Mouse (Mus musculus) embryonic facial prominence, embryonic 11.5 days (tissue): ENCODE data around the gene Tbc1d24. TPM values are rescaled to one million over a fixed set of nuclear protein-coding genes. Genes with fewer than 3 reads are reported as not detected.

ENCODE experiments used
- ATAC-seq: fragments of 200-750 bp; cut with Nextera tagmentation; replicated peaks from 2 replicates; pipeline ENCODE4 v1.8.0; 2017; ENCODE audit warnings: low read depth; ENCODE audit not compliant: insufficient number of reproducible peaks, low FRiP score, low TSS enrichment
- DNase-seq: peaks from one replicate; pipeline ENCODE4 v3.0.0-alpha.2; 2015; ENCODE audit warnings: low spot score
- H3K27ac ChIP-seq: fragments of 300-500 bp; sonication (generic); replicated peaks from 2 replicates; pipeline ENCODE4 v1.5.1; 2014; ENCODE audit warnings: mild to moderate bottlenecking, low read depth, low read length, control low read depth
- H3K27me3 ChIP-seq: fragments of 300-500 bp; sonication (generic); 2 replicates; pipeline ENCODE4 v1.6.1; 2014; ENCODE audit warnings: mild to moderate bottlenecking, low read length, moderate library complexity, mixed read lengths; ENCODE audit not compliant: control insufficient read depth, insufficient read depth
- H3K36me3 ChIP-seq: fragments of 300-500 bp; sonication (generic); replicated peaks from 2 replicates; pipeline ENCODE4 v1.6.1; 2014; ENCODE audit warnings: low read depth, mild to moderate bottlenecking, low read length, moderate library complexity, mixed read lengths; ENCODE audit not compliant: control insufficient read depth, insufficient read depth
- H3K4me1 ChIP-seq: fragments of 300-500 bp; sonication (generic); 2 replicates; pipeline ENCODE4 v1.6.1; 2014; ENCODE audit warnings: low read length, mixed read lengths; ENCODE audit not compliant: control insufficient read depth, insufficient read depth
- H3K4me2 ChIP-seq: fragments of 300-500 bp; sonication (generic); 2 replicates; pipeline ENCODE4 v1.6.1; 2014; ENCODE audit warnings: low read depth, mild to moderate bottlenecking, control low read depth, low read length, moderate library complexity
- H3K4me3 ChIP-seq: fragments of 300-500 bp; sonication (generic); 2 replicates; pipeline ENCODE4 v1.5.1; 2014; ENCODE audit warnings: low read depth, low read length, control low read depth
- H3K9ac ChIP-seq: fragments of 300-500 bp; sonication (generic); replicated peaks from 2 replicates; pipeline ENCODE4 v1.6.1; 2014; ENCODE audit warnings: mild to moderate bottlenecking, control low read depth, low read length
- H3K9me3 ChIP-seq: fragments of 300-500 bp; sonication (generic); replicated peaks from 2 replicates; pipeline ENCODE4 v1.6.1; 2016; ENCODE audit warnings: mild to moderate bottlenecking, low read length, inconsistent platforms, mixed read lengths; ENCODE audit not compliant: control insufficient read depth
- WGBS: fragments of 180-500 bp; shearing (Covaris S2); extraction: QIAGEN DNeasy Blood & Tissue Kit; methylation state at CpG from one replicate; pipeline ENCODE4 v1.1.7; 2014; 5-methylcytosine and 5-hydroxymethylcytosine counted together
- polyA plus RNA-seq: library from polyadenylated mRNA; unstranded; fragments of >200 nt; fragmentation: Nextera tagmentation; extraction: Ambion mirVana; gene quantifications from 2 replicates; pipeline ENCODE4 v1.2.1, GENCODE M21; 2014

Gene Tbc1d24
- polyA plus RNA-seq, 1 experiment from 2014 or later = 3.7 TPM

DNA sequence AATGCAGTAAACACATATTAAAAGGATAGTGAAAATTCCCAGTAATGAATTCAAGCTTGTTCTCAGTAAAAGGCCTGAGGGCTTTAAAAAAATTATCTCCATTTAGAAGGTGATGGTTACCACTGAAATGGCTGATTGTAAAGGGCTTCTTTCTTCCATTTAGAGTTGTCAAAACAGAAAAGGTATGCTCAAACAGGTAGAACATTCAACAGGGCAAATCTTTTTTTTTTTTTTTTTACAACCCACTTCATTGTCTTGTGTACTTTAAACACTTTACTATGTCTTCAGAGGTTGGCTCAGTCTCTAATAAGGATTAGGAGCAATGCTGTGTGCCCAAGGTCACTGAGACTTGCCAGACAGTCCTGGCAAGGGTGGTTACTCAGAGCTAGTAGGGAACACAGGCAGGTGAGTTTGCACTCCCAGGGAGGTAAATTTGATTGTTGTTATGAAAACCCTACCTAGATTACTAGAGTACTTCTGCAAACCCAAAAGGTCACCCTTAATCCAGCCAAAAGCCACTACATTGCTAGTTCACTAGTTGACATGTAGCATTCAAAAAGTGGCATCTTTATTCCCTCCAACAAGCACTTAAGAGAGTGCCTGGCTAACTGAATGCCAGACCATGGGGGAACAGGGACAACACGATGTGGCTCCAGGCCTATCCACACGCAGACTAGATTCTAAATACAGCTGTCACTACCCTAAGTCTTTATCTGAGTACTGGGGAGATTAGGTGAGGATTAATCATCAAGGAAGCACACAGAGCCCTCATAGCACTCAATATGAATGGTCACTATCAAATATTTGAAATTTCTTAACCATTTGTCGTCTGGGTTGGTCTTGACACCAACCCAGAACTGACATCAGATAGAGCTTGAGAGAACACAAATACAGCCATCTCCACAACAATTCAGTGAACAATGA lies 1.5 kb downstream of the Tbc1d24 start:
- DNase-seq (no peak), ATAC-seq (no peak)
- 77% methylated on average over 3 of the region's 3 CpGs for WGBS
- H3K4me3 ChIP-seq = no peak overlapping the region
- H3K9ac ChIP-seq = no peak overlapping the region; the same call in 1 of the 2 replicates
- H3K27ac ChIP-seq = no peak overlapping the region
- H3K9me3 ChIP-seq = no peaks in the 10 kb centered on the region
- no peaks in the 10 kb centered on the region; the same call in 1 of the 2 replicates for H3K27me3 ChIP-seq
- peak overlapping the region; percentile 96; the same call in 1 of the 2 replicates for H3K4me2 ChIP-seq
- H3K4me1 ChIP-seq = peaks cover 19% of the 10 kb centered on the region
- H3K36me3 ChIP-seq = no peaks in the 10 kb centered on the region

DNA sequence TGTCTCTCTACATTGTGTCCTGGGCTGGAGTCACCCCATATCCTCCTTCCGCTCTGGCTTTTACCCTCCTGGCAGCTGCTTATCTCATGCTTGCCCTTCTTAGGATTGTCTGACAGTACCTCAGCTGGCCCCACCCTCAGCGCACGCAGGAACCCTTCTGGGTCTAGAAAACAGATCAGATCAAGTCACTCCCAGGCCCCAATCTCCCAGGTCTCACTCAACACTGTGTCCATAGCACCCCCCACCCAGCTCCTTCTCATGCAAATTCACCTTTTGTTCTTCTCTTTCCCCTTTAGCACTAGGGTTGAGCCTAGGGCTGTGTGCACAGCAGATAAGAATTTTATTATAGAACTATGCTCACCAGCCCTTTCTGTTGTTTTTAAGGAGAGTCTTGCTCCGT lies 2.3 kb downstream of the Tbc1d24 start:
- Histone ChIP-seq H3K27ac (no peak overlapping the region), H3K4me3 (no peak overlapping the region), H3K9ac (no peak overlapping the region), H3K4me1 (peaks cover 14% of the 10 kb centered on the region), H3K27me3 (no peaks in the 10 kb centered on the region), H3K36me3 (no peaks in the 10 kb centered on the region), H3K9me3 (no peaks in the 10 kb centered on the region), H3K4me2 (no peak overlapping the region)
- 39% methylated on average over 4 of the region's 4 CpGs for WGBS
- DNase-seq (no peak), ATAC-seq (no peak)

DNA sequence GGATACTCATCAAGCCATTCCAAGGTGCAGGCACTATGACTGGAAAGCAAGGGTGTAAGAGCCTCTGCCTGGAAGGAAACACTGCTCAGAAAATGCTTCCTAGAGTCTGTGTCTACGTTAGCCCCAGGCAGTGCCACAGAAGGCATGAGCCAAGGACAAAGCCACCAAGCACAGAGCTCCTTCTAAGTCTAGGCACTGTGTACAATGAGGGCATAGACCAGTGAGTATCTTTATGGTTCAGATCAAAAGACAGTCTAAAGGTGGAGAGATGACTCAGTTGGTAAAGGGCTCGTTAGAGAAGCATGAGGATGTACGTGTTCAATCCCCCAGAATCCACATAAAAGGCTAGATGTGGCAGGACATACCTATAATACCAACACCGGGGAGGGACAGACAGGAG lies 4.3 kb downstream of the Tbc1d24 start:
- Histone ChIP-seq H3K36me3 (no peaks in the 10 kb centered on the region), H3K27ac (no peak overlapping the region), H3K27me3 (no peaks in the 10 kb centered on the region), H3K4me2 (no peak overlapping the region), H3K9me3 (no peaks in the 10 kb centered on the region), H3K4me3 (no peak overlapping the region), H3K9ac (no peak overlapping the region), H3K4me1 (peaks cover 2% of the 10 kb centered on the region; the same call in 1 of the 2 replicates)
- DNase-seq = no peak
- 85% methylated on average over 4 of the region's 4 CpGs for WGBS
- no peak for ATAC-seq

DNA sequence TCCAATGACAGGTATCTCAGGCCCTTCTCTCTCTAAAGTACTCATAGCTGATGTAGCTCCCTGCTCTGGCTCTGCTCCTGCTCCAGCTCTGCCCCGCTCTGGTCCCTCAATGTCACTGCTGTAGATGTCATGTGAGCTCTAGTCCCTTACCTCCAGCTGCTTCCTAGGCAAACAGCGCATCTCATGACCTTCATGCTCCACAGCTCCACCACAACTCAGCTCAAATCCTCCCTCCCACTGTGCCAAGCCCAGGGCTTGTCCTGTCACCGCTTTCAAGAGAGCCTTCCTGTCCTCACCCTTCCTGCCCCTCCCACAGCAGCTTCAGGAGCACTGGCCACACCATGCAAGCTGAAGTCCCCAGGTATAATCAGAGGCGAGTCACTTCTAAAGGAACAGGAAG lies 5.6 kb downstream of the Tbc1d24 start:
- no peaks in the 10 kb centered on the region for H3K4me1 ChIP-seq
- DNase-seq (no peak), ATAC-seq (no peak)
- no peak overlapping the region for H3K4me3 ChIP-seq
- no peak overlapping the region for H3K9ac ChIP-seq
- H3K36me3 ChIP-seq = no peaks in the 10 kb centered on the region
- 59% methylated on average over 4 of the region's 4 CpGs for WGBS
- H3K27me3 ChIP-seq = no peaks in the 10 kb centered on the region
- no peak overlapping the region for H3K4me2 ChIP-seq
- no peak overlapping the region for H3K27ac ChIP-seq
- no peaks in the 10 kb centered on the region for H3K9me3 ChIP-seq

DNA sequence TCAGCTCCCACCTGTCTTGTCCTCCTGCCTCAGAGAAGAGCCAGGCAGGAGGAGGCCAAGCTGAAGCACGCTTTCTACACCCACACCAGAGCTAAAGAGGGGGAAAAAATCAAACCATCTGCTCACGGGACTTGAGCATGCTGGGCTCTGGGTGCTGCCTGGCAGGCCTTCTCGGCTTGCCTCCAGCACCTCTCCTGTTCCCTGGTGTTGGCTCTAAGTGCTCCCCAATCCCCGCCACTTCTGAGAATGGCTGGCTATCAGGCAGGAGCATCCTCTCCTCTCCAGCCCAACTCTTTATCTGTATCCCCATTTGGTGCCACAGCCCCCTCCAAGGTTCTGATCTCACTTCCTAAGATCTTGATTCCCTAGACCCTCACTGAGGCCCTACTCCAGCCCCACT lies 6.1 kb downstream of the Tbc1d24 start:
- H3K27me3 ChIP-seq = no peaks in the 10 kb centered on the region
- no peaks in the 10 kb centered on the region for H3K4me1 ChIP-seq
- no peak overlapping the region for H3K27ac ChIP-seq
- no peak overlapping the region for H3K4me3 ChIP-seq
- WGBS = 85% methylated on average over 4 of the region's 4 CpGs
- H3K4me2 ChIP-seq = no peak overlapping the region
- H3K36me3 ChIP-seq = no peaks in the 10 kb centered on the region
- no peaks in the 10 kb centered on the region for H3K9me3 ChIP-seq
- H3K9ac ChIP-seq = no peak overlapping the region
- ATAC-seq = no peak
- no peak for DNase-seq

DNA sequence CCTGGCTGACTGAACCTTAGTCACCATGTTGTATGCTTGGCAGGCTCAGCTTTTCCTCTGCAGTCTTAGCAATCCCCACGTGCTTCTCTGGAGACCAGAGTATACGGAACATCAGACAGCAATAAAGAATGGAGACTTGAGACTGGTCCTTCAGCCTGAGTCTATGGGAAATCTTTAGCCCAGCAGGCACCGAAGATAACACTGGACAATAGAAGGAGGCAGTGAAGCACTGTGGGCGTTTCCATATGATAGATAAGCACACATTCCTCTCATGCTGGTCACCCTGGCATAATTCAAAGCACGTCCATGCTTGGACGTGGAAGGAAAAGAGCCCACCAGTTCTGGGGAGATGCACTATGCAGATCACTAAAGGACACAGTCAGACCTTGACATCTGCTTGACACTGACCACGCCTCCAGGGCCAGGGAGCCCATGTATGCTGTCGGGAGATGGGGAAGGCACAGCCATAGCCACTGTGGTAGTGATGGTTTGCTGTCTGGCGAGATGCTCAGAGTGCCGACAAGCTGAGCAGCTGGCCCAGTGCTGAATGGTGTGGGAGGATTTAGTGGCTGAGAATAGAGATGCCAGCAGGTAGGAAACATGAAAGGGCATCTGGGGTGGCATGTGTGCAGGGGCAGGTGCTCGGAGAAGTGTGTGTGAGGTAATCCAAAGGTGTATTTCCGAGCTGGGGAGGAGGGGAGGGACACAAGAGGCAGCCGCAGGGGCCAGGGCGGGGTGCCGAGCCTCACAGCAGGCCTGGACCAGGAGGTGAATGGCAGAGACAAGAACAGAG lies 8.1 kb downstream of the Tbc1d24 start:
- Histone ChIP-seq H3K9me3 (no peaks in the 10 kb centered on the region), H3K36me3 (no peaks in the 10 kb centered on the region), H3K4me2 (no peak overlapping the region), H3K9ac (no peak overlapping the region), H3K4me3 (no peak overlapping the region), H3K27me3 (no peaks in the 10 kb centered on the region), H3K27ac (no peak overlapping the region), H3K4me1 (no peaks in the 10 kb centered on the region)
- ATAC-seq (no peak), DNase-seq (no peak)
- WGBS = 71% methylated on average over 15 of the region's 15 CpGs

DNA sequence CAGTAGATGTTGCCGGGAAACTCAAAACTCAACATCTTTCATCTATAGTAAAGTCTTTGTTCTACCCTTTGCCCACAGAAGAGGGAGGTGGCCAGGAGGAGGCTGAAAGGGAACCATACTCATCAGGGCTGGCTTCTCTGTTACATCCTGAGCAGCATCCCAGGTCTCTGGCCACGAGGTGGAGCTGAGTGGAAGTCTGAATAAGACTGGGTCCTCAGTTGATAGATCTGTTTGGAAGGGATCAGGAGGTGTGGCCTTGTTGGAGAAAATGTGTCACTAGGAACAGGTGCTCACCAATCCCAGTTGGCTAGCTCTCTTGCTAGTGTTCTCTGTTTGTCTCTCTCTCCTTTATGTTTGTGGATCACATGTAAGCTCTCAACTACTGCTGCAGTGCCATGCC lies 10.0 kb downstream of the Tbc1d24 start:
- Histone ChIP-seq H3K4me1 (no peaks in the 10 kb centered on the region), H3K36me3 (no peaks in the 10 kb centered on the region), H3K9me3 (no peaks in the 10 kb centered on the region), H3K27ac (no peak overlapping the region), H3K4me3 (no peak overlapping the region), H3K27me3 (no peaks in the 10 kb centered on the region), H3K4me2 (no peak overlapping the region), H3K9ac (no peak overlapping the region)
- DNase-seq (no peak), ATAC-seq (no peak)
- WGBS = 67% methylated on average over 2 of the region's 2 CpGs

DNA sequence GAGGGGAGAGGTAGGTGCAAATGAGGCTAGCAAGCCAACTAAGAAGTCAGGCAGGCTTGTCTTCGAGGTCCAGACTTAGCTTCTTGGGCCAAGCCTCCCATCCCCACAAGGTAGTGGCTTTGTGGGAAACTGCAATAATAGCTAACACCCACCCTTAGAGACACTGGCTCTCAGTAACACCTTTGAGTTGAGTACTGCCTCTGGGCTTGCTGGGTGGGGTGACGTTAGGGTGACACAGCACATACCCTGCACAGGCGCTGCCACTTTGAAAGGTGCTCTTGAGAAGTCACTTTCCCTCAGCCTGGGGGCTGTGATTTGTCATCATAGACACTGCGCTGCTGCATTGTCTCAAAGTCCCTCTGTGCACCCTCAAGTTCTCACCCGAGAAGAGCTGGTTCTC lies 11.6 kb downstream of the Tbc1d24 start:
- H3K27me3 ChIP-seq = no peaks in the 10 kb centered on the region
- 89% methylated on average over 5 of the region's 5 CpGs for WGBS
- H3K4me2 ChIP-seq = no peak overlapping the region
- H3K9ac ChIP-seq = no peak overlapping the region
- no peak overlapping the region for H3K4me3 ChIP-seq
- H3K9me3 ChIP-seq = no peaks in the 10 kb centered on the region
- H3K36me3 ChIP-seq = no peaks in the 10 kb centered on the region
- ATAC-seq (no peak), DNase-seq (no peak)
- no peak overlapping the region for H3K27ac ChIP-seq
- no peaks in the 10 kb centered on the region for H3K4me1 ChIP-seq
